Comparison of ENCODE assay signal across 14 mouse cellular contexts in the genomic region with DNA sequence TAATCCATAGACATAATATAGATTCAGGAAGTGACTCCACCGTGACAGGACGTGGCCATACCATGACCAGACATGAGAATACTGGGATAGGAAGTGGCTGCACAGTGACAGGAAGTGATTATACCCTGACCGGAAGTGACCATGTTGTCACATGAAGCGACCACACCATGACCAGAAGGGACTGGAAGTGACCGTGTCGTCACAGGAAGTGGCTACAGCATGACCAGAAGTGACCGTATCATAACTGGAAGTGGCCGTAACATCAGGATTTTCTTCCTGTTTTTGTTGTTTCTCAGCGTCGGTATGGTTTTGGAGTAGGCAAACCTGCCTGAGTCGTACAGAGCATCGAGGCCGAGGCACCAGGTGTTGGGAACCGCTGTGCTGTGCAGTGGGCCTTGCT. TPM values are rescaled to one million over a fixed set of nuclear protein-coding genes. Genes with fewer than 3 reads are reported as not detected.
DNase-seq lines count a peak whose midpoint lies in the region; ATAC-seq and TF ChIP-seq lines count a peak whose summit lies in the region.
"Had no signal": no experiment of that assay in that cellular context is flagged by ENCODE, and none has a peak within 500 bp of the region (broad histone marks: within the 10 kb centered on the region; RNA-seq: fewer than 3 reads in every experiment).

No protein-coding gene starts in this region.

- H3K4me1 ChIP-seq in liver, adult 2 months (ENCODE audit: control insufficient read depth, insufficient read depth, low read length), result no peaks in the 10 kb centered on the region
- no peaks in the 10 kb centered on the region for H3K4me1 ChIP-seq in liver, embryonic 11.5 days (replicated peaks; ENCODE audit: control insufficient read depth, insufficient read depth, low read length)
- H3K4me1 ChIP-seq: hindbrain, embryonic 12.5 days had no signal

- no peak for TF ChIP-seq CTCF in gastrocnemius, adult 2 months (IDR thresholded peaks at IDR 0.05)
- TF ChIP-seq CTCF in liver, adult 2 months (IDR thresholded peaks at IDR 0.05; ENCODE audit: low read depth, low read length), result no peak

- H3K36me3 ChIP-seq in liver, adult 2 months (ENCODE audit: control insufficient read depth, insufficient read depth, low read length), result no peaks in the 10 kb centered on the region
- no peaks in the 10 kb centered on the region for H3K36me3 ChIP-seq in liver, embryonic 11.5 days (ENCODE audit: control insufficient read depth, insufficient read depth, low read length)
- H3K36me3 ChIP-seq: hindbrain, embryonic 12.5 days had no signal

- ATAC-seq in liver, embryonic 11.5 days (replicated peaks; ENCODE audit: low FRiP score), result no peak

- TF ChIP-seq POLR2A in liver, adult 2 months (IDR thresholded peaks at IDR 0.05; ENCODE audit: extremely low read depth, insufficient read depth, low read length), result no peak

- intact Hi-C loops in gastrocnemius, adult 2 months (cut with DNase I), result no loop called here

- no peaks in the 10 kb centered on the region for H3K27me3 ChIP-seq in liver, adult 2 months (ENCODE audit: control insufficient read depth, insufficient read depth, low read length)
- H3K27me3 ChIP-seq in liver, embryonic 11.5 days (replicated peaks; ENCODE audit: control insufficient read depth, insufficient read depth, low read length), result no peaks in the 10 kb centered on the region
- H3K27me3 ChIP-seq: hindbrain, embryonic 12.5 days had no signal

- 89% methylated on average over 14 of the region's 14 CpGs for WGBS in liver, adult 2 months
- WGBS in liver, embryonic 11.5 days, result 79% methylated on average over 14 of the region's 14 CpGs

- no peak overlapping the region for H3K9ac ChIP-seq in liver, adult 2 months (ENCODE audit: low read depth, low read length)
- no peak overlapping the region for H3K9ac ChIP-seq in liver, embryonic 11.5 days (ENCODE audit: low read depth, low read length)
- H3K9ac ChIP-seq: hindbrain, embryonic 12.5 days had no signal

- no peaks in the 10 kb centered on the region for H3K9me3 ChIP-seq in liver, embryonic 11.5 days (ENCODE audit: control insufficient read depth, low read length)
- H3K9me3 ChIP-seq: hindbrain, embryonic 12.5 days had no signal

- H3K27ac ChIP-seq in gastrocnemius, adult 2 months, result no peak overlapping the region
- H3K27ac ChIP-seq in liver, adult 2 months (replicated peaks; ENCODE audit: insufficient read depth, low read depth, low read length), result no peak overlapping the region
- H3K27ac ChIP-seq in liver, embryonic 11.5 days (ENCODE audit: low read depth, low read length), result no peak overlapping the region
- H3K27ac ChIP-seq: hindbrain, embryonic 12.5 days; macrophage had no signal

- peak; percentile 56 for DNase-seq in gastrocnemius, adult 2 months
- no peak for DNase-seq in gastrocnemius, postnatal 10 days
- DNase-seq in liver, adult 2 months (ENCODE audit: extremely low read depth, low read depth, low spot score), result peak; percentile 25
- no peak for DNase-seq in liver, embryonic 11.5 days (ENCODE audit: low spot score)
- DNase-seq in MN1 (ENCODE audit: low spot score), result peak; percentile 11
- DNase-seq in monocyte, adult 2 months (ENCODE audit: low read depth in 1 of 2, low spot score in 2 of 2), result peak; percentile 44 to 51
- DNase-seq in ovary, postnatal 36 days (ENCODE audit: low spot score), result no peak
- no peak for DNase-seq in cerebellum, adult 9-11 months

- no peaks in the 10 kb centered on the region for H3K79me2 ChIP-seq in liver, adult 2 months (ENCODE audit: control insufficient read depth, insufficient read depth, low read length)

- no peak overlapping the region; the same call in 1 of the 2 replicates for H3K4me3 ChIP-seq in gastrocnemius, adult 2 months
- H3K4me3 ChIP-seq in liver, adult 2 months (ENCODE audit: insufficient read depth, low read depth, low read length), result no peak overlapping the region
- H3K4me3 ChIP-seq in liver, embryonic 11.5 days (ENCODE audit: low read depth, low read length), result no peak overlapping the region
- H3K4me3 ChIP-seq: hindbrain, embryonic 12.5 days had no signal

- H3K4me2 ChIP-seq in liver, embryonic 11.5 days, result no peak overlapping the region
- H3K4me2 ChIP-seq: hindbrain, embryonic 12.5 days had no signal

RNA-seq across cellular contexts. Expression of gene Pum2, which starts 37.0 kb away (rescaled TPM):
- 10 to 100 TPM; 83.1 to 83.6 TPM for total RNA-seq in gastrocnemius, adult 2 months (2021)
- total RNA-seq in gastrocnemius, postnatal 10 days (2021), result 10 to 100 TPM; 80.7 to 98.1 TPM
- total RNA-seq in liver, adult 2 months (2014; rRNA removed), result 43.0 and 59.5 TPM in 2 replicates
- polyA plus RNA-seq in liver, adult 2 months (2012; rRNA removed), result 16.0 and 18.0 TPM in 2 replicates
- 47.3 and 47.7 TPM in 2 replicates for polyA plus RNA-seq in liver, embryonic 11.5 days (2014; fragmentation: Nextera tagmentation; extraction: Ambion mirVana)

RNA-seq across cellular contexts. Expression of gene Slc7a15, which starts 38.1 kb away (rescaled TPM):
- total RNA-seq in gastrocnemius, adult 2 months (2021), result not detected
- total RNA-seq in gastrocnemius, postnatal 10 days (2021), result not detected
- not detected in 2 replicates for total RNA-seq in liver, adult 2 months (2014; rRNA removed)
- 0.12 TPM in 1 of 2 replicates, not detected in the other for polyA plus RNA-seq in liver, adult 2 months (2012; rRNA removed)
- not detected in 2 replicates for polyA plus RNA-seq in liver, embryonic 11.5 days (2014; fragmentation: Nextera tagmentation; extraction: Ambion mirVana)
- total RNA-seq: layer of hippocampus, adult 18-20 months; left cerebral cortex, postnatal 25 days had no signal
- polyA plus RNA-seq: embryonic facial prominence, embryonic 14.5 days; hindbrain, embryonic 12.5 days; macrophage; stomach, embryonic 14.5 days had no signal

Comparison
In these comparisons a context has a peak if more than half of its experiments do, and no peak if none do; other contexts are left out.
1. DNase-seq: peak in gastrocnemius, adult 2 months (single experiment), liver, adult 2 months (single experiment), MN1 (single experiment) and monocyte, adult 2 months (2 of 2); none in gastrocnemius, postnatal 10 days (single experiment), liver, embryonic 11.5 days (single experiment), ovary, postnatal 36 days (single experiment) and cerebellum, adult 9-11 months (single experiment).